Mouse (Mus musculus) neural tube, embryonic 15.5 days (tissue): ENCODE results near the gene Jsrp1. TPM values are rescaled to one million over a fixed set of nuclear protein-coding genes. Genes with fewer than 3 reads are reported as not detected.
A peak's percentile ranks its signal among the peaks of the same experiment; 100 is the strongest.

Experiments used
- ATAC-seq: fragments of 200-750 bp; cut with Nextera tagmentation; 2 replicates; pipeline ENCODE4 v1.8.0; 2017; ENCODE audit warnings: mild to moderate bottlenecking, moderate TSS enrichment, moderate library complexity; ENCODE audit not compliant: low FRiP score
- H3K27ac ChIP-seq: fragments of 300-500 bp; sonication (generic); replicated peaks from 2 replicates; pipeline ENCODE4 v1.5.1; 2015; ENCODE audit warnings: mild to moderate bottlenecking, inconsistent platforms
- H3K27me3 ChIP-seq: fragments of 300-500 bp; sonication (generic); replicated peaks from 2 replicates; pipeline ENCODE4 v1.6.1; 2015; ENCODE audit warnings: inconsistent platforms
- H3K36me3 ChIP-seq: fragments of 300-500 bp; sonication (generic); 2 replicates; pipeline ENCODE4 v1.6.1; 2015; ENCODE audit warnings: inconsistent platforms
- H3K4me1 ChIP-seq: fragments of 300-500 bp; sonication (generic); 2 replicates; pipeline ENCODE4 v1.6.1; 2015; ENCODE audit warnings: inconsistent platforms
- H3K4me2 ChIP-seq: fragments of 300-500 bp; sonication (generic); 2 replicates; pipeline ENCODE4 v1.6.1; 2015; ENCODE audit warnings: inconsistent platforms, mild to moderate bottlenecking, moderate library complexity
- H3K4me3 ChIP-seq: fragments of 300-500 bp; sonication (generic); replicated peaks from 2 replicates; pipeline ENCODE4 v1.5.1; 2015; ENCODE audit warnings: mild to moderate bottlenecking, inconsistent platforms
- H3K9ac ChIP-seq: fragments of 300-500 bp; sonication (generic); replicated peaks from 2 replicates; pipeline ENCODE4 v1.6.1; 2015; ENCODE audit warnings: mild to moderate bottlenecking, inconsistent platforms
- H3K9me3 ChIP-seq: fragments of 300-500 bp; sonication (generic); replicated peaks from 2 replicates; pipeline ENCODE4 v1.6.1; 2016; ENCODE audit warnings: inconsistent platforms
- WGBS: fragments of 180-500 bp; shearing (Covaris S2); methylation state at CpG from one replicate; pipeline ENCODE4 v1.1.7; 2015; ENCODE audit warnings: mixed read lengths; 5-methylcytosine and 5-hydroxymethylcytosine counted together
- polyA plus RNA-seq: library from polyadenylated mRNA; unstranded; fragments of >200 nt; fragmentation: Nextera tagmentation; extraction: Ambion mirVana; gene quantifications from 2 replicates; pipeline ENCODE4 v1.2.1, GENCODE M21; 2015

The Jsrp1 gene
- 1.2 and 2.5 TPM in 2 replicates for polyA plus RNA-seq

- 76% methylated on average over 4 of the region's 4 CpGs for WGBS
- no peak for ATAC-seq
- no peaks in the 10 kb centered on the region for H3K9me3 ChIP-seq
- H3K4me1 ChIP-seq, result peaks cover 11% of the 10 kb centered on the region
- H3K36me3 ChIP-seq, result no peaks in the 10 kb centered on the region
- H3K27me3 ChIP-seq, result peaks cover 27% of the 10 kb centered on the region
- H3K27ac ChIP-seq, result no peak within 1 kb of the TSS
- no peak within 1 kb of the TSS for H3K4me2 ChIP-seq
- H3K4me3 ChIP-seq, result no peak within 1 kb of the TSS
- no peak within 1 kb of the TSS for H3K9ac ChIP-seq
These were observed at the start of gene Jsrp1 for GRCm38 (mm10) chr10:80813366-80813765. Gene Jsrp1, minus strand, starts transcription at chr10:80813498.

- H3K9ac ChIP-seq, result no peak overlapping the region
- no peaks in the 10 kb centered on the region for H3K9me3 ChIP-seq
- H3K4me1 ChIP-seq, result peaks cover 15% of the 10 kb centered on the region
- WGBS, result 96% methylated on average over 5 of the region's 5 CpGs
- H3K36me3 ChIP-seq, result peaks cover 55% of the 10 kb centered on the region
- H3K4me2 ChIP-seq, result no peak overlapping the region
- no peak overlapping the region for H3K4me3 ChIP-seq
- H3K27ac ChIP-seq, result no peak overlapping the region
- no peak for ATAC-seq
- H3K27me3 ChIP-seq, result no peaks in the 10 kb centered on the region
These were observed 49.0 kb upstream of the Jsrp1 start for GRCm38 (mm10) chr10:80862305-80862704.

GRCm38 (mm10) chr10:80858350-80858935 lies 45.1 kb upstream of the Jsrp1 start:
- 89% methylated on average over 7 of the region's 7 CpGs for WGBS
- ATAC-seq, result no peak
- Histone ChIP-seq H3K27me3 (no peaks in the 10 kb centered on the region), H3K9me3 (no peaks in the 10 kb centered on the region), H3K4me2 (peak overlapping the region; percentile 96; the same call in 1 of the 2 replicates), H3K9ac (no peak overlapping the region), H3K4me1 (peaks cover 45% of the 10 kb centered on the region), H3K36me3 (peaks cover 21% of the 10 kb centered on the region), H3K27ac (0 out of 2 replicates have a peak overlapping the region, but pooled peaks have one; percentile 18), H3K4me3 (no peak overlapping the region)

- peaks cover 49% of the 10 kb centered on the region for H3K4me1 ChIP-seq
- H3K9me3 ChIP-seq, result no peaks in the 10 kb centered on the region
- H3K27ac ChIP-seq, result peak overlapping the region; percentile 61
- no peak for ATAC-seq
- no peaks in the 10 kb centered on the region for H3K27me3 ChIP-seq
- H3K9ac ChIP-seq, result no peak overlapping the region
- peaks cover 20% of the 10 kb centered on the region for H3K36me3 ChIP-seq
- WGBS, result 65% methylated on average over 3 of the region's 3 CpGs
- H3K4me3 ChIP-seq, result no peak overlapping the region
- H3K4me2 ChIP-seq, result peak overlapping the region; percentile 96; the same call in 1 of the 2 replicates
These were observed 44.5 kb upstream of the Jsrp1 start for GRCm38 (mm10) chr10:80857848-80858247.

- 0 out of 2 replicates have a peak overlapping the region, but pooled peaks have one; percentile 87 for H3K9ac ChIP-seq
- ATAC-seq, result no peak
- H3K4me1 ChIP-seq, result peaks cover 49% of the 10 kb centered on the region
- H3K4me3 ChIP-seq, result no peak overlapping the region
- no peaks in the 10 kb centered on the region for H3K27me3 ChIP-seq
- peak overlapping the region; percentile 96 for H3K4me2 ChIP-seq
- 31% methylated on average over 8 of the region's 8 CpGs for WGBS
- H3K9me3 ChIP-seq, result no peaks in the 10 kb centered on the region
- H3K36me3 ChIP-seq, result peaks cover 17% of the 10 kb centered on the region
- H3K27ac ChIP-seq, result peak overlapping the region; percentile 61
These were observed 44.1 kb upstream of the Jsrp1 start for GRCm38 (mm10) chr10:80857386-80857785.

- H3K9ac ChIP-seq, result 0 out of 2 replicates have a peak overlapping the region, but pooled peaks have one; percentile 87
- peaks cover 49% of the 10 kb centered on the region for H3K4me1 ChIP-seq
- 81% methylated on average over 5 of the region's 5 CpGs for WGBS
- H3K27ac ChIP-seq, result peak overlapping the region; percentile 33; the same call in 1 of the 2 replicates
- no peaks in the 10 kb centered on the region for H3K27me3 ChIP-seq
- peaks cover 17% of the 10 kb centered on the region for H3K36me3 ChIP-seq
- no peak for ATAC-seq
- H3K9me3 ChIP-seq, result no peaks in the 10 kb centered on the region
- H3K4me3 ChIP-seq, result no peak overlapping the region
- peak overlapping the region; percentile 96 for H3K4me2 ChIP-seq
These were observed 43.6 kb upstream of the Jsrp1 start for GRCm38 (mm10) chr10:80856908-80857307.

- Histone ChIP-seq H3K4me2 (peak overlapping the region; percentile 96), H3K9me3 (no peaks in the 10 kb centered on the region), H3K27ac (no peak overlapping the region), H3K4me3 (peak overlapping the region; percentile 82), H3K4me1 (peaks cover 49% of the 10 kb centered on the region), H3K27me3 (no peaks in the 10 kb centered on the region), H3K9ac (peak overlapping the region; percentile 87; the same call in 1 of the 2 replicates), H3K36me3 (peaks cover 17% of the 10 kb centered on the region)
- 57% methylated on average over 3 of the region's 3 CpGs for WGBS
- no peak for ATAC-seq
These were observed 43.0 kb upstream of the Jsrp1 start for GRCm38 (mm10) chr10:80856267-80856666.

GRCm38 (mm10) chr10:80855749-80856073 lies 42.4 kb upstream of the Jsrp1 start:
- H3K27ac ChIP-seq, result no peak overlapping the region
- H3K27me3 ChIP-seq, result no peaks in the 10 kb centered on the region
- peaks cover 49% of the 10 kb centered on the region for H3K4me1 ChIP-seq
- H3K4me3 ChIP-seq, result peak overlapping the region; percentile 82
- 22% methylated on average over 11 of the region's 11 CpGs for WGBS
- peak overlapping the region; percentile 87 for H3K9ac ChIP-seq
- peaks cover 22% of the 10 kb centered on the region for H3K36me3 ChIP-seq
- H3K4me2 ChIP-seq, result peak overlapping the region; percentile 96
- no peaks in the 10 kb centered on the region for H3K9me3 ChIP-seq
- no peak for ATAC-seq

- ATAC-seq, result peak; percentile 88
- H3K9ac ChIP-seq, result peak within 1 kb of the TSS; percentile 87
- H3K4me2 ChIP-seq, result peak within 1 kb of the TSS; percentile 96
- H3K4me1 ChIP-seq, result peaks cover 49% of the 10 kb centered on the region
- WGBS, result under 1% methylated on average over 77 of the region's 81 CpGs
- H3K27me3 ChIP-seq, result no peaks in the 10 kb centered on the region
- no peaks in the 10 kb centered on the region for H3K9me3 ChIP-seq
- H3K36me3 ChIP-seq, result peaks cover 22% of the 10 kb centered on the region
- H3K27ac ChIP-seq, result peak within 1 kb of the TSS; percentile 84
- peak within 1 kb of the TSS; percentile 82 for H3K4me3 ChIP-seq
These were observed 41.8 kb upstream of the Jsrp1 start, which contains the start of the genes Lsm7 and Sppl2b for GRCm38 (mm10) chr10:80854913-80855748. Gene Lsm7, minus strand, starts transcription at chr10:80855209. Gene Sppl2b, plus strand, starts transcription at chr10:80855275.

GRCm38 (mm10) chr10:80848571-80848970 lies 35.3 kb upstream of the Jsrp1 start:
- no peaks in the 10 kb centered on the region for H3K9me3 ChIP-seq
- 12% methylated on average over 10 of the region's 10 CpGs for WGBS
- no peak overlapping the region for H3K27ac ChIP-seq
- peaks cover 15% of the 10 kb centered on the region for H3K4me1 ChIP-seq
- peaks cover 22% of the 10 kb centered on the region for H3K27me3 ChIP-seq
- H3K36me3 ChIP-seq, result peaks cover 22% of the 10 kb centered on the region
- no peak overlapping the region for H3K9ac ChIP-seq
- H3K4me3 ChIP-seq, result no peak overlapping the region
- no peak for ATAC-seq
- H3K4me2 ChIP-seq, result no peak overlapping the region

GRCm38 (mm10) chr10:80845732-80846131 lies 32.4 kb upstream of the Jsrp1 start:
- no peak overlapping the region for H3K27ac ChIP-seq
- no peak overlapping the region for H3K9ac ChIP-seq
- no peak overlapping the region for H3K4me2 ChIP-seq
- ATAC-seq, result no peak
- no peaks in the 10 kb centered on the region for H3K36me3 ChIP-seq
- no peak overlapping the region for H3K4me3 ChIP-seq
- WGBS, result 75% methylated on average over 12 of the region's 12 CpGs
- no peaks in the 10 kb centered on the region for H3K9me3 ChIP-seq
- H3K27me3 ChIP-seq, result peaks cover 39% of the 10 kb centered on the region
- H3K4me1 ChIP-seq, result peaks cover 28% of the 10 kb centered on the region
